Mouse (Mus musculus) forebrain, embryonic 12.5 days (tissue): ENCODE data around the gene Focad. TPM values are rescaled to one million over a fixed set of nuclear protein-coding genes. Genes with fewer than 3 reads are reported as not detected.
A peak's percentile ranks its signal among the peaks of the same experiment; 100 is the strongest.
"Not testable (repeated sequence)": the region's sequence is repeated elsewhere in the genome, so short reads cannot be mapped to it uniquely, and the experiment has no call there.

Experiments used
- ATAC-seq: fragments of 200-750 bp; cut with Nextera tagmentation; 2 replicates; pipeline ENCODE4 v1.8.0; 2017; ENCODE audit warnings: moderate TSS enrichment; ENCODE audit not compliant: low FRiP score
- H3K27ac ChIP-seq: fragments of 300-500 bp; sonication (generic); 2 replicates; pipeline ENCODE4 v1.5.1; 2016; ENCODE audit warnings: mild to moderate bottlenecking
- H3K27me3 ChIP-seq: fragments of 300-500 bp; sonication (generic); 2 replicates; pipeline ENCODE4 v1.6.1; 2016; ENCODE audit warnings: mild to moderate bottlenecking
- H3K36me3 ChIP-seq: fragments of 300-500 bp; sonication (generic); replicated peaks from 2 replicates; pipeline ENCODE4 v1.6.1; 2016; ENCODE audit warnings: mild to moderate bottlenecking
- H3K4me1 ChIP-seq: fragments of 300-500 bp; sonication (generic); 2 replicates; pipeline ENCODE4 v1.6.1; 2016
- H3K4me2 ChIP-seq: fragments of 300-500 bp; sonication (generic); 2 replicates; pipeline ENCODE4 v1.6.1; 2016; ENCODE audit warnings: mild to moderate bottlenecking, moderate library complexity
- H3K4me3 ChIP-seq: fragments of 300-500 bp; sonication (generic); replicated peaks from 2 replicates; pipeline ENCODE4 v1.5.1; 2016; ENCODE audit warnings: mild to moderate bottlenecking
- H3K9ac ChIP-seq: fragments of 300-500 bp; sonication (generic); 2 replicates; pipeline ENCODE4 v1.6.1; 2016; ENCODE audit warnings: mild to moderate bottlenecking
- H3K9me3 ChIP-seq: fragments of 300-500 bp; sonication (generic); 2 replicates; pipeline ENCODE4 v1.6.1; 2016
- WGBS: fragments of 180-500 bp; shearing (Covaris S2); methylation state at CpG from one replicate; pipeline ENCODE4 v1.1.7; 2016; 5-methylcytosine and 5-hydroxymethylcytosine counted together
- polyA plus RNA-seq: library from polyadenylated mRNA; unstranded; fragments of >200 nt; fragmentation: Nextera tagmentation; extraction: Ambion mirVana; gene quantifications from 2 replicates; pipeline ENCODE4 v1.2.1, GENCODE M21; 2016

The Focad gene
- polyA plus RNA-seq, 1 experiment from 2014 or later, result 16.7 TPM

DNA sequence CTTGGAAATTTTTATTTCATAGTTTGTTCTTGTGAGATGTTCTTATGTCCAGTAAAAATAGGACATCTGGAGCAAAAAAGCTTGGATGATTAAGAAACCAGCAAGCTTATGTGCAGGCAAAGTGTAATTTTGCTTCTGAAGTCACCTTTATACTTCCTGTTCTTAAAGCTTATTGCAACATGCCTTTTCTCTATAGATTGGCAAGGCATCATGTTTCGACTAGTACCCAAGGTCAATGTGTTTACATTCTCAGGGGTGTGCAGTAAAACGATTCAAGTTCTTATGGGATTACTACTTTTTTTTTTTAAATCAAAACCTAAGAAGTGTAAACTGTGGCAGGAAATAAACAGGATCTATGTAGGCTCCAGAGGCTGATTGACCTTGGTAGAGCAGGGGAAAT, 242.9 kb downstream of the Focad start:
- Histone ChIP-seq H3K4me2 (no peak overlapping the region), H3K27me3 (no peaks in the 10 kb centered on the region), H3K36me3 (no peaks in the 10 kb centered on the region), H3K4me1 (peaks cover 16% of the 10 kb centered on the region; the same call in 1 of the 2 replicates), H3K9me3 (no peaks in the 10 kb centered on the region), H3K4me3 (no peak overlapping the region), H3K27ac (peak overlapping the region; percentile 66), H3K9ac (no peak overlapping the region)
- ATAC-seq, result no peak
- WGBS, result 66% methylated on average over 2 of the region's 2 CpGs

DNA sequence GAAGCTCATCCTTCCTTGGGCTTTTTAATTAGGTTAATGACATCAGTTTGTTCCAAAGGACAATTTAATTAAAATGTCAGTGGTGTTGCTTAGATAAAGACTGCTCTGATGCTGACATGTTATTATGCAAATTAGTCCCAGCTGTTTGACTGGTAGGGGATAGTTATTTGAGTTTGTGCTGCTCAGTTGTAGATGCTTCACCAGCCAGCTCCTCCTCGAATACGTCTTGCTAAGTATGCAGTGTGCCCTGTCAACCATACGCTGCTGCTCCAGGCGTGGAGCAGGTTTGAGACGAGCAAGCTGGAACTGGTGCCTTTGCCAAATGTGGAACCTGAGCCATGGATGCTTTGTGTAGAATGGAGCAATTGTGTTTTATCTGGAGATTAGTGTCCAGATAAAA, 243.7 kb downstream of the Focad start:
- H3K27me3 ChIP-seq, result no peaks in the 10 kb centered on the region
- H3K4me3 ChIP-seq, result no peak overlapping the region
- H3K27ac ChIP-seq, result peak overlapping the region; percentile 66; the same call in 1 of the 2 replicates
- H3K9me3 ChIP-seq, result no peaks in the 10 kb centered on the region
- no peak overlapping the region for H3K9ac ChIP-seq
- H3K4me1 ChIP-seq, result peaks cover 16% of the 10 kb centered on the region; the same call in 1 of the 2 replicates
- 26% methylated on average over 5 of the region's 5 CpGs for WGBS
- H3K4me2 ChIP-seq, result no peak overlapping the region
- peak; percentile 66; the same call in 1 of the 2 replicates for ATAC-seq
- no peaks in the 10 kb centered on the region for H3K36me3 ChIP-seq

DNA sequence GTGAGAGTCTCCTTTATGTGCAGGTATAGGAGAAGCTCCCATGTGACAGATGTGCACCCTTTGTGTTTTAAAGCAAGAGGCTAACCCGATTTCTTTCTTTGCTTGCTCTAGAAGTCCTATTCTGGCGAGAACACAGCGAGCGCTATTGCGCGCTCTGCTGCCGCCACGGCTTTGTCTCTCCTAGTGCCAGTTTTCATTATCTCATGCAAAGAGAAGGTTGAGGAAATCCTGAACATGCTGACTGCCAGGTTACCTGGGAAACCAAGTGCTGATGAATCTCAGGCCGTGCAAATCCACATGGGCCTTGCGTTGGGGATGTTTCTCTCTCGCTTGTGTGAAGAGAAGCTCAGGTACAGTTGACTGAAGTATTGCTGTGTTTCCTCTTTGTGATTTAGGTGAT, 250.0 kb downstream of the Focad start:
- WGBS, result 72% methylated on average over 11 of the region's 11 CpGs
- no peaks in the 10 kb centered on the region for H3K27me3 ChIP-seq
- peak; percentile 53; the same call in 1 of the 2 replicates for ATAC-seq
- no peak overlapping the region for H3K4me2 ChIP-seq
- H3K4me3 ChIP-seq, result no peak overlapping the region
- H3K9ac ChIP-seq, result no peak overlapping the region
- H3K9me3 ChIP-seq, result no peaks in the 10 kb centered on the region
- H3K4me1 ChIP-seq, result peaks cover 21% of the 10 kb centered on the region
- H3K27ac ChIP-seq, result 0 out of 2 replicates have a peak overlapping the region, but pooled peaks have one; percentile 20
- H3K36me3 ChIP-seq, result no peaks in the 10 kb centered on the region

DNA sequence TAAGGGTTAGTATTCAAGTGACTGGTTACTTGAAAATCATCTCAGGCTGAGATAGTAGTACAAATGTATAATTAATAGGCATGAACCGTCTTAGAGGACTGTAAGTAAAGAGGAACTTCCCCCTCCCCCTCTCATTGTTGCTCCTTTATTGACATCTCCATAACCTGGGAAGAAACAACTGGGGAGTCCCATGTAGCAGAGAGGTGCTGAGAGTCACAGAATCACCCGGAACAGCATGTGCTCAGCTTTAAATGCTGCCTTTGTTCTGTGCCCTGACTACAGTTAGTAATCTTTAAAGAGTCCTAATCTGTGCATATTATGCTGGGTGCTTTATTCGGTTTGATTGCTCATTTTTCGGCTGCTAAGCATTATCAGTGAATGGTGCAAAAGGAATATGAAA, 250.6 kb downstream of the Focad start:
- no peak overlapping the region for H3K27ac ChIP-seq
- peaks cover 21% of the 10 kb centered on the region for H3K4me1 ChIP-seq
- no peak overlapping the region for H3K9ac ChIP-seq
- no peaks in the 10 kb centered on the region for H3K27me3 ChIP-seq
- ATAC-seq, result no peak
- H3K36me3 ChIP-seq, result no peaks in the 10 kb centered on the region
- no peak overlapping the region for H3K4me3 ChIP-seq
- H3K4me2 ChIP-seq, result no peak overlapping the region
- 53% methylated on average over 4 of the region's 4 CpGs for WGBS
- H3K9me3 ChIP-seq, result no peaks in the 10 kb centered on the region

DNA sequence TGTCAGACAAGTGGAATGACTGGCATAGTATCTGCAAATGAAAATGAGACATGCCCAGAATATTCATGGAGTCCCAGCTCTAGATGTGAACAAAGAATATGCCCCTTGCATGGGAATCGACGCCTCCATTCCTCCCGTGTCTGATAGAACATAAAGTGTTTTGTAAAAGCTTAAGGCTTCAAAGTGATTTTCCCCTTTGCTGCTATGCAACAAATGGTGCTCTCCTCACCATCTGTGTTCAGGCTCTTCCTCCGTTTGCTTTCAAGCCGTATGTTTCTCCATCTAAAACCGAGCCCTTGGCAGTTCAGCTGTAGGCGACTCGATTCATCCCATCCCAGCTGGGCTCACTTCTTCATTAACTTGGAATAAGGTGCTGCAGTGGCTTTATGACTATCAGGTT, 251.5 kb downstream of the Focad start:
- ATAC-seq, result no peak
- H3K36me3 ChIP-seq, result no peaks in the 10 kb centered on the region
- 85% methylated on average over 8 of the region's 8 CpGs for WGBS
- no peaks in the 10 kb centered on the region for H3K9me3 ChIP-seq
- peaks cover 21% of the 10 kb centered on the region for H3K4me1 ChIP-seq
- H3K4me2 ChIP-seq, result no peak overlapping the region
- no peak overlapping the region for H3K9ac ChIP-seq
- H3K27me3 ChIP-seq, result no peaks in the 10 kb centered on the region
- no peak overlapping the region for H3K27ac ChIP-seq
- no peak overlapping the region for H3K4me3 ChIP-seq

DNA sequence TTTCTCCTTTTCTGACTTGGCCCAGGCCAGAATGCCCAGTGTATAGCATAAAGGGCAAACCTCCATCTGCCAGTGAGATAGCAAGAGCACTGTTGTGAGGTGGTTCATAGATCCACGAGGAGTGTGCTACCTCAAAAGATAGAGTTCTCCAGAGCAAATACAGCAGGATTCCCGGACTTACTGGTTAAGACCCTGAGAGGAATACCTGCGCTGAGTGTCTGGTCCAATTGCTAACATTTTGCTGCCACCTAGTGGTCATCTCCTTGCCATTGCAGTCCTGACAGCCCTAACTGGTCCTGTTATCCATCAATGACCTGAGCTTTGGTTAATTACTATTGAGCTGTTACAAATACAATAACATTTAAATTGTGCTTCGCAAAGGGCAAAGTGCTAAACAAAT, 256.5 kb downstream of the Focad start:
- WGBS, result 4% methylated on average over 4 of the region's 4 CpGs
- Histone ChIP-seq H3K9me3 (no peaks in the 10 kb centered on the region), H3K4me3 (no peak overlapping the region), H3K36me3 (no peaks in the 10 kb centered on the region), H3K27me3 (no peaks in the 10 kb centered on the region), H3K9ac (no peak overlapping the region), H3K27ac (no peak overlapping the region), H3K4me1 (peaks cover 8% of the 10 kb centered on the region), H3K4me2 (no peak overlapping the region)
- peak; percentile 82 for ATAC-seq

DNA sequence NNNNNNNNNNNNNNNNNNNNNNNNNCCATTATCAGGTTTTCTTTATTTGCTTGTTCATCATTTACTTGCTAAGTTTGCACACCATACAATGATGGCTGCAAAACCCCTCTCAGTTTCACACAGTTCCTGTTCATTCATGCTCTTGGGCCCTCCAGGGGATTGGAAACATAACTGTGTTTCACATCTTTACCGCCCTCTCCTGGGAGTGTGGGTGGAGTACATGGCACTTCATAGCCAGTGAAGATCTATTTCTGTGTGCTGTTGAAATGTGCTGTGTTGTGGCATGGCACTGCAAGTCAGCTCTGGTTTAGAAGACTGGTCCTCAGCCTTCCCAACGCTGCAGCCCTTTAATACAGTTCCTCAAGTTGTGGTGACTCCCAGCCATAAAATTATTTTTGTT, 262.2 kb downstream of the Focad start:
- Histone ChIP-seq H3K4me2 (no peak overlapping the region), H3K27ac (no peak overlapping the region), H3K9ac (no peak overlapping the region), H3K9me3 (no peaks in the 10 kb centered on the region), H3K4me1 (peaks cover 5% of the 10 kb centered on the region), H3K27me3 (no peaks in the 10 kb centered on the region), H3K36me3 (no peaks in the 10 kb centered on the region), H3K4me3 (no peak overlapping the region)
- ATAC-seq, result no peak
- WGBS, result 57% methylated on average over 2 of the region's 2 CpGs

DNA sequence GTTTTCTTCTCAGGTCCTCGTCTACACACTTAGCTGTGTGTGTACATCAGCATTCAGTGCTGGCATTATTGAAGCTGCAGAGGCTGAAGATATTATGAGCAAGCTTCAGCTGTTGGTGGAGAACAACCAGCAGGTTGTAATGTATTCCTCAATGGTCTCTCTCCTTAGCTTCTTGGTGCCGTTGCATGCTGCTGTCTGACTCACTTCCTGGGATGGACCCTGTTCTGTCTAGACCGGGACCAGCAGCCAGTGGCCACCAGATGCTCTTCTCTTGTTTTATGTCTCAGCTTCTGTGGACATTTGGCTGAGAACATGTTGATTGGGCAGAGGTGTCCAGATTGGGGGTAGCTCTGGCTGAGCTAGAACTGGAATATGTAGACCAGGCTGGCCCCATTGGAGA, 263.0 kb downstream of the Focad start:
- Histone ChIP-seq H3K4me3 (no peak overlapping the region), H3K27me3 (no peaks in the 10 kb centered on the region), H3K4me2 (no peak overlapping the region), H3K9me3 (no peaks in the 10 kb centered on the region), H3K27ac (no peak overlapping the region), H3K4me1 (peaks cover 5% of the 10 kb centered on the region), H3K36me3 (no peaks in the 10 kb centered on the region), H3K9ac (no peak overlapping the region)
- WGBS, result 94% methylated on average over 3 of the region's 3 CpGs
- ATAC-seq, result no peak

DNA sequence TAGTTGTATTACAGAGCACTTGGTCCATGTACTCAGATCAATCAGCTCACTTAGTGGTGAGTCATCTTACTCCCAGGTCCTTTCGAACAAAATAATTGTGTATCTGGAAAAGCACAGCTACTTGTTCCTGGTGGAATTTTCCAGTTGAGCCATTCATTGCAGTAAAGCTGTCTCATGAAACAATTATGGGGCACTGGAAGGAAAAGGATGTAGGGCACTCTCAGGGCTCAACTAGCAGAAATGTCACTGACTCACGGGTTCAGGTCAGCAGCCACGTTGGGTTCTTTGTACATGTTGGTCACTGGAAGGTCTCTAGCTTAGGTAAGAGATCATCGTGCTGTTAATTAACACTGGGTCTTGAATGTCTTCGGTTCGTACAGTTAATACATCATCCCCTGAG, 275.5 kb downstream of the Focad start:
- H3K4me3 ChIP-seq, result no peak overlapping the region
- no peaks in the 10 kb centered on the region for H3K9me3 ChIP-seq
- no peak overlapping the region for H3K4me2 ChIP-seq
- H3K27me3 ChIP-seq, result no peaks in the 10 kb centered on the region
- ATAC-seq, result no peak
- H3K9ac ChIP-seq, result no peak overlapping the region
- 88% methylated on average over 6 of the region's 6 CpGs for WGBS
- peaks cover 9% of the 10 kb centered on the region for H3K4me1 ChIP-seq
- no peak overlapping the region for H3K27ac ChIP-seq
- H3K36me3 ChIP-seq, result no peaks in the 10 kb centered on the region

DNA sequence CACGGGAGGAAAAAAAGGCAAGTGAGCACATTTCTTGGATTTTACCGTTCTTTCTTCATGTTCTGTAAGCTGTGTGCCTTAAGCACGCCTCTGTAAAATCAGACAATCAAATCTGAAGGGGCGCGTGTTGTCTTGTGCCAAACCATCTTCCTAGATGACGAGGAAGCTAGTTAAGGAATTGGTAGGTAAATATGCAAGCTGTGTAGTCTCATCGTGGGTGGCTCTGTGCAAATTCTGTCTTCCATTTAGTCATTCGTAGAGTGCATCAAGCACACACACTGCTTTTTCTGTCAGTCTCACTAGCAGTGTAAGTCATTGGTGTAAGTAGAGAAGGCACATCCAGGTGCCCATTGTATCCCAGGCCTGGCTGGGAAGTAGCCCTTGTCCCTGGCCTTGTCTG, 276.4 kb downstream of the Focad start:
- no peak overlapping the region for H3K27ac ChIP-seq

DNA sequence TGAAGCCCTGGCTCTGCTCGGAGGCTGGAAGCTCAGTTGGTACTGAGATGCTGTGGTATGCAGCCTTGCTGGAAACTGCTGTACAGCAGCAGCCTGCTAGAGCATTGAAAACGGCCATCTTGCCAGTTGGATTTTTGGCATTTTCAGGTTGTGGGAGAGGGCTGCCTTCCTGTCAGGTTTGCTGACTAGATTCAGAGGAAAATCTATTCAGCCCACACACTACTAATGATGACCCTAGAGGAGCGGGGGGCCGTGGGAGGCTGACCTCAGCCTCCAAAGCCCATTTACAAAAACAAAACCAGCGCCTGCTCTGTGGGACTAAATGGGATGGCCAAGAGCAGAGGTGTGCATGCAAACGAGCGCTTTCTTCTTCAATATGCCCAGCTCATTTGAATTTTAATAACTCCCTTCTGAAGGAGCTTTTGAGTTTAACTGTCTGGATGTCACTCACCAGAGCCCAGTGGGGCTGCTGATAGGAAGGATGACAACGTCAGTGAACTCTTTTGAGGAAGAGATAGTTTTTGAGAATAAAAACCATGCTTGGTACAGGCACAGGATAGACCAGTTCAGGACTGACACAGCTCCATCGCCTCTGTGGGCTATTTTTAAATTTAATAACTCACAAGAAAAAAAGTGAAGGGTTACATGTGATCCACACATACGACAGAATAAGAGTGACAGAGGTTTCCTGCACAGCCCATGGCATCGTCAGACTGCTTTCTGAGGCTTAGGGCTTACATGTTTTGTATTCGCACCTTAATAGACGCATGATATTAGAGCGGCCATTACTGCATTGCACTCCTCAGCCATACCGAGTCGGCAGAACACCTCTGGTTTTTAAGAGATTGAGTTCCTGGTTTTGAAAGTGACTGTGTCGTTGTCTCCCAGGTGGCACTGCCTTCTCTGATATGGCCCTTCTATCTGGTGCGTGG, 278.1 kb downstream of the Focad start:
- peak; percentile 87 for ATAC-seq
- no peak overlapping the region for H3K9ac ChIP-seq
- H3K36me3 ChIP-seq, result no peaks in the 10 kb centered on the region
- H3K9me3 ChIP-seq, result no peaks in the 10 kb centered on the region
- H3K4me2 ChIP-seq, result peak overlapping the region; percentile 26; the same call in 1 of the 2 replicates
- peak overlapping the region; percentile 58 for H3K27ac ChIP-seq
- H3K4me1 ChIP-seq, result peaks cover 9% of the 10 kb centered on the region
- H3K4me3 ChIP-seq, result no peak overlapping the region
- no peaks in the 10 kb centered on the region for H3K27me3 ChIP-seq
- WGBS, result 47% methylated on average over 18 of the region's 18 CpGs

More for the DNA sequence above, 276.4 kb downstream of the Focad start:
- ATAC-seq, result no peak
- H3K27me3 ChIP-seq, result no peaks in the 10 kb centered on the region
- no peak overlapping the region for H3K4me2 ChIP-seq
- H3K9ac ChIP-seq, result no peak overlapping the region
- H3K4me3 ChIP-seq, result no peak overlapping the region
- peaks cover 9% of the 10 kb centered on the region for H3K4me1 ChIP-seq
- H3K9me3 ChIP-seq, result no peaks in the 10 kb centered on the region
- H3K36me3 ChIP-seq, result no peaks in the 10 kb centered on the region
- WGBS, result 82% methylated on average over 8 of the region's 8 CpGs

DNA sequence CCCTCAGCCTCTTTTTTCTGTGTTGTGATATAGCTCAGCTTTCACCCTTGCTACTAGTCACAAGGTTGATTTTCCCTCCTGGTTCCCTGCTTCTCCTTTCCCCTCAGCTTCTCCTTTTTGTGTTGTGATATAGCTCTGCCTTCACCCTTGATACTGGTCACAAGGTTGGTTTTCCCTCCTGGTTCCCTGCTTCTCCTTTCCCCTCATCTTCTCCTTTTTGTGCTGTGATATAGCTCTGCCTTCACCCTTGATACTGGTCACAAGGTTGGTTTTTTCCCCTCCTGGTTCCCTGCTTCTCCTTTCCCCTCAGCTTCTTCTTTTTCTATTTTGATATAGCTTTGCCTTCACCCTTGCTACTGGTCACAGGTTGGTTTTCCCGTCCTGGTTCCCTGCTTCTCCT, 295.6 kb downstream of the Focad start:
- 63% methylated on average over 1 of the region's 1 CpGs for WGBS
- no peak overlapping the region for H3K4me3 ChIP-seq
- H3K4me2 ChIP-seq, result no peak overlapping the region
- no peak for ATAC-seq
- no peak overlapping the region for H3K9ac ChIP-seq
- no peak overlapping the region for H3K27ac ChIP-seq
- H3K27me3 ChIP-seq, result no peaks in the 10 kb centered on the region
- H3K36me3 ChIP-seq, result no peaks in the 10 kb centered on the region
- no peaks in the 10 kb centered on the region for H3K4me1 ChIP-seq
- H3K9me3 ChIP-seq, result no peaks in the 10 kb centered on the region

DNA sequence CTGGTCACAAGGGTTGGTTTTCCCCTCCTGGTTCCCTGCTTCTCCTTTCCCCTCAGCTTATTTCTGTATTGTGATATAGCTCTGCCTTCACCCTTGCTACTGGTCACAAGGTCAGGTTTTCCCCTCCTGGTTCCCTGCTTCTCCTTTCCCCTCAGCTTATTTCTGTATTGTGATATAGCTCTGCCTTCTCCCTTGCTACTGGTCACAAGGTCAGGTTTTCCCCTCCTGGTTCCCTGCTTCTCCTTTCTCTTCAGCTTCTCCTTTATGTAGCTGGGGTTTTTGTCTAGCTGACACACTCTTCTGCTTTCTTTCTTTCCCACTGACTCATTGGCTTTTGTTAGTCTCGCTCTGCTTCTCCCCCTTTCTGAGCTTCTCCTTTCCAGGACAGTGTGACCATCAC, 296.2 kb downstream of the Focad start:
- not testable (repeated sequence) for H3K27ac ChIP-seq, H3K4me2 ChIP-seq, H3K36me3 ChIP-seq, H3K4me1 ChIP-seq, H3K9me3 ChIP-seq, ATAC-seq, H3K4me3 ChIP-seq, H3K27me3 ChIP-seq, H3K9ac ChIP-seq
- 56% methylated on average over 1 of the region's 1 CpGs for WGBS
